Mouse (Mus musculus) left cerebral cortex, postnatal 25 days (tissue): ENCODE measurements around the gene Zfp59. TPM values are rescaled to one million over a fixed set of nuclear protein-coding genes. Genes with fewer than 3 reads are reported as not detected.
"Not testable (repeated sequence)": the region's sequence is repeated elsewhere in the genome, so short reads cannot be mapped to it uniquely, and the experiment has no call there.

Experiments used
- DNase-seq, 2 experiments: peaks; one replicate each; pipeline ENCODE4 v3.0.0; 2022; ENCODE audit warnings: low spot score in 2 of 2, mixed read lengths in 1 of 2
- intact Hi-C: fragments of 180-260 bp; cut with DNase I; formaldehyde crosslinking; loops from one replicate; pipeline ENCODE4 v1.15.1; 2025
- total RNA-seq, 2 experiments: library from RNA; stranded (reverse); gene quantifications; 2 replicates each; pipeline ENCODE4 v1.2.3; 2021

The Zfp59 gene
- total RNA-seq = 1 to 10 TPM; 4.2 to 4.6 TPM

GRCm38 (mm10) chr7:27838323-27839249, at the start of gene Zfp59:
Gene Zfp59 (plus strand): TSS chr7:27838607.
- intact Hi-C loops = loop anchor here (2.0 to 5.0 kb wide), 2 partner anchors 34 to 89 kb away; partner anchors contain the start of gene Zfp974
- peak; percentile 92 to 97 for DNase-seq

DNA sequence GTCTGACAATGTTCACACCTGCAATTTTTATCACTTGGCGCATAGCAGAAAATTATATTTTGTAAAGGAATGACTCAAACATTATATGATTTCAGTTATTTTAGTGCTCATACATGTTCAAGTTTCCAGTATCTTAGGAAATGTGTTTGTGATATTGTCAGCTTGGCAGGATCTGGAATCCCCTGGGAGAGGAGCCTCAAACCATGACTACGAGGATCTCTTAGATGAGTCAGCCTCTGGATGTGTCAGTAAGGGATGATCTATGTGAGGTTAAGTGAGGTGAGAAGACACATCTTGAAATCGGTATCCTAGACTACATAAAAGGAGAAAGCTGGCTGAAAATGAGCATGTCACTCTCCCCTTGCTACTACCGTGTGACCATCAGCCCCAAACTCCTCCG, 49.1 kb upstream of the Zfp59 start:
- peak in 1 of 2 experiments; percentile 30 for DNase-seq
- intact Hi-C loops = no loop called here

DNA sequence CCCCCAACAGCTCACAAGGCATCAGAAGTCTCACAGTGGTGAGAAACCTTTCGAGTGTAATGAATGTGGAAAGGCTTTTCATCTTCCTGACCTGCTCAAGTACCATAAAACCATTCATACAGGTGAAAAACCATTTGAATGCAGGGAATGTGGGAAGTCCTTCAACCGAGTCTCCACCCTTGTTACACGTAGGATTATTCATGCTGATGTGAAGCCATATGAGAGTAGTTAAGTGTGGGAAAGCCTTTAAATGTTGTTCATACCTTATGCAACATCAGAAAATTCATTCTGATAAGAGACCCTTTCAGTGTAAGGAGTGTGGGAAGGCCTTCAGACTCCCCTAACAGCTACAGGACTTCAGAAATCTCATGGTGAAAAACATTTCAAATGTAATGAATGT, 44.5 kb upstream of the Zfp59 start:
- DNase-seq, intact Hi-C loops: not testable (repeated sequence)

- DNase-seq = no peak
- intact Hi-C loops = no loop called here
Observed at GRCm38 (mm10) chr7:27794566-27794965, 43.8 kb upstream of the Zfp59 start.

DNA sequence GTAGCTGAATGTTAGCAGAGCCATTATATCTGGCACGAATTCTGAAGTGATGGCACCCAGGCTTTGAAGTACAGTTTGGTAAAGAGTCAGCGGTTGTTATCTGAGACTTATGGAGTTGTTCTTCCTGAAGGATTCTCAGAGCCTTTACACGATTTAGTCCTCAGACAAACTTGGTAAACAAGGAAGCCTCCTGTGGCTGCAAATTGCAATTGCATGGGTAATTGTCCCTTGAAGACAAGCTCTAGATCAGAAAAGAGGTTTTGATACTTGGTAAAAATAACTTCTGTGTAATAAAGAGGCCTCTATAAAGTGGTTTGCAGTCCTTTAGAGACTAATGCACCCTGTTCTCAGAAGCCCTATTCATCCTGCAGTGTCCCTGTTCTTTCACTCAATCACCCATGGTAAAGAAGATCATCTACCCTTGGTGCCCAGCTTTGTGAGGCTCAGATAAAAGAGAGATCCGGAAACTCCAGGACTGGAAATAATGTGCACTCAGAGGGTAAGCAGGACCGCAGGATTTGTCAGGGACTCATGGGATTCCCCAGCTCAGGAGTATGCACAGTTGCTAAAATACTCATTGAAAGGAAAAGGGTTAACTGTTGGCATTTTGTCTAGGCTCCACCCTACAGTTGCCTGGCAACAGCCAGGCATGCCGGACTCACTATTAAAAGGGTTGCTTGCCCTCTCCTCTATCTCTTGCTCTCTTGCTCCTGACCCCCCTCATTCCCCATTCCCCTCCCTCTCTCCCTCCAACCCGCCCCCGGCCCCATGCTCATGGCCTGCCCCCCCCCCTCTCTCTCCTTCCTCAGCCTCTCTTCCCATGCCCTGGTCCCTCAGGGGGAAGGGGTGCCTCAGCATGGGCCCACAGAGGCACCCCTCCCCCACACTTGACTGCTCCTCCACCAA, 40.2 kb upstream of the Zfp59 start:
- DNase-seq = no peak
- intact Hi-C loops = no loop called here

GRCm38 (mm10) chr7:27801137-27801536, 37.3 kb upstream of the Zfp59 start:
- intact Hi-C loops = loop anchor here (5.0 kb wide), 1 partner anchor 69 kb away; the partner anchor contains the start of gene Zfp60
- DNase-seq = peak in 1 of 2 experiments; percentile 10

DNA sequence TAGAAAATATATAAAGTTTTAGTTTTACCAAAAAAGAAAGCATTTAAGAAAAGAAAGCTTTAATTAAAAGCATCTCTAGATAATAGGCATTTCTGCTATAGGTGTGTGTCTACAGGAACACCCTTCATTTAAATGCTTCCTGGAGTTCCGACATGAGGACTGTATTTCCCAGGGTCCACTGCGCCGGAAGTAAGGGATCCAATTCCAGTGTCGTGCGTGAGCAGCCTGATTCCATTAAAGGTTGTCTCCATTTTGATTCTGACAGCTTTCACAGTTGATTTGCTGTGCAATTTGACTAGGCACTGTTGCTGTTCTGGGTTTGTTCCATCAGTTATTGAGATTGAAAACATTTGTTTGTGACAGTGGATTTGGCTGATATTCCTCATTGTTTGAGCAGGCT, 35.4 kb upstream of the Zfp59 start:
- intact Hi-C loops = loop anchor here (5.0 kb wide), 1 partner anchor 71 kb away; the partner anchor contains the start of gene Zfp60
- DNase-seq = no peak

DNA sequence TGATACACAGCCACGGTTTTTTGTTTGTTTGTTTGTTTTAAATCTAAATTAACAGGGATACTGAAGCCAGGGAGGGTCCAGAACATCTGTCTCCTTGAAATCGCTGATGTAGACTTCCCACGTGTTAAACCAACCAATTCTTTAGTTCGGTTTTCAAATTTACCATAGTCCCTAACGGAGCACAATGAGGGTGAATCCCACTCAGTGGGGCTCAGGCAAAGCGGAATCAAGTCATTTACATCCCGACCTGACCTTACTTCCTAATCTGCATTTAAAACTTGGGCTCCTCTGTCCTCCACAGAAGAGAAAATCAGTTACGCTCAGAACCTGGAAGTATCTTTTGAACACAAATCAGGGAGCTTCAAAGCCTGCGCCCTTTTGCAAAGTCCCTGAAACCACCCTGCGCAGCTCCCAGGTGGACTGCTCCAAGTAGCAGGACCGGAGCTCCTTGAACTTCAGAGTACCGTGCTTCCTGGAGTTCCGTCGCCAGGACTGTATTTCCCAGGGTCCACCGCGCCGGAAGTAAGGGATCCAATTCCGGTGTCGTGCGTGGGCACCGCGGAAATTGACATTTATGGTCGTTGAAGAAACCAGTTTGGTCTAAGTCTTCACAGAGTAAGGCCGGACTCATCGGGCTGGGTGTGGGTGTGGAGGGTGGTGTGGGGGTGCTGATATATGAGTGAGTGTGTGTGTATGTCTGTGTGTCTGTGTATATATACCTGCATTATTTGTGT, 33.9 kb upstream of the Zfp59 start:
- intact Hi-C loops = loop anchor here (2.0 to 5.0 kb wide), 3 partner anchors 34 to 72 kb away; partner anchors contain the start of genes Zfp59 and Zfp60
- peak; percentile 86 to 95 for DNase-seq

DNA sequence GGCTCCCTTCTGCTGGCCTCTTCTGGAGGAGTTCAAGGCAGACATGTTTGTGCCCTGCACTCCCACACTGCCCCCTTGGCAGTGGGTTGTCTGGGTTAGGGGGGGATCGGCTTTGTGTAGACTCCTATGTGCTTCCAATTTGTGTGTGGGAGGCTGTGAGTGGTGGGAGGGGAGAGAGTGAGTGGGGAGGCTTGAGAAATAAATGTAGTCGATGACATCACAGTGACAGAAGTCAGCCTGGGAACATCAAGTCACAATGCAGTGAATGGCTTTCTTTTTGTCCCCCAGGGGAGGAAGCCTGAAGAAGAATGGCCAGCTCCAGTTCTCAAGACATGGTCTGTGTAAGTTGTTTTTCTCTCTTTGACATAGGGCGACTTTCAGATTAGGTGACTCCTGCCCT, 31.5 kb upstream of the Zfp59 start, which contains the start of gene Zfp626:
Gene Zfp626 (plus strand): TSS at position 301 of the 400 bp plus-strand sequence.
- intact Hi-C loops = not testable (repeated sequence)

DNA sequence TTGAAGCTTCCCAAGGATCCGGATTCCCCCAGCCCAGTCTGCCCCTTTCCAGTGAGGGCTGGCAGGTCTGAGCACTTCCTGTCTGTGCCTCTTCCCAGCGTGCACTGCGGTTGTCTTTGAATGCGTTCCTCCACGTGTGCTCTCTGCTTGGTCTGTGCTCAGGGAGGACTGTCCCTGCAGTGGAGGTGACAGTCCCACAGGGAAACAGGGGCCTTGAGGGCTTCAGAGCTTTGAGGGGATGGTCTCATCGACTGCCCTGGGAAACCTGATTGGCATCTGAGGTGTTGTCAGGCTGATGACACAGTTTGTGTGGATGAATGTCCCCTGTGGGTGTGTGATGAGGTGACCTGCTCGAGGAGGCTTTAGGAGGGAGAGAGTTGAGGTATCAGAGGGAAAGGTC, 31.1 kb upstream of the Zfp59 start:
- DNase-seq, intact Hi-C loops: not testable (repeated sequence)

More for the DNA sequence above, 31.5 kb upstream of the Zfp59 start, which contains the start of gene Zfp626:
- not testable (repeated sequence) for DNase-seq

DNA sequence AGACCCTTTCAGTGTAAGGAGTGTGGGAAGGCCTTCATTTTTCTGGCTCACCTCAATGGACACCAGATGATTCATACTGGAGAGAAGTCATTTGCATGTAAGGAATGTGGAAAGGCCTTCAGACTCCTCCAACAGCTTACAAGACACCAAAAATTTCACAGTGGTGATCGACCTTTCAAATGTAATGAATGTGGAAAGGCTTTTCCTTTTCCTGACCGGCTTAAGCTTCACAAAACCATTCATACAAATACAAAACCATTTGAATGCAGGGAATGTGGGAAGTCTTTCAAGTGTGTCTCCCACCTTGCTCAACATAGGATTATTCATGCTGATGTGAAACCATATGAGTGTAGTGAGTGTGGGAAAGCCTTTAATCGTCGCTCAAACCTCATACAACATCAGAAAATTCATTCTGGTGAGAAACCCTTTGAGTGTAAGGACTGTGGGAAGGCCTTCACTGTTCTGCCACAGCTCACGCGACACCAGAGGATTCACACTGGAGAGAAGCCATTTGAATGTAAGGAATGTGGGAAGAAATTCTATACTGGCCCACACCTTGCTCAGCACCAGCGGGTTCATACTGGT, 19.8 kb upstream of the Zfp59 start:
- intact Hi-C loops = no loop called here
- DNase-seq = no peak

DNA sequence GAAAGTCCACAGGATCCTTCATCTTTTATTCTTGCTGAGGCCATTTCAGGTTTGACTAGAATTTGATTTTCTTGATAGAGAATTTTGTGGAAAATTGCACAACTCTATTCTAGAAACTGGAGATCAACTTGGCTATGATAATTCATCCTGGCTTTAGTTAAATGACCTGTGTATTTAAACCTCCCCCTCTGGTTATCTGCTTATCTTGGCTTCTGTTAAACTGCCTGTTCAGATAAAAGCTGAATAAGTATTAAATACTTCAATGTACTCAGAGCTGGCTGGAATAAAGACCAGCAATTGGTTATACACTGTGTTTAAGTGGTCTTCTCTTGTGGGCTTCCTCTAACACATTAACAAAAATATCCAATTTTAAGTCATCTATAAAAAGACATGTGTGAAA, 15.8 kb upstream of the Zfp59 start:
- intact Hi-C loops = no loop called here
- no peak for DNase-seq

DNA sequence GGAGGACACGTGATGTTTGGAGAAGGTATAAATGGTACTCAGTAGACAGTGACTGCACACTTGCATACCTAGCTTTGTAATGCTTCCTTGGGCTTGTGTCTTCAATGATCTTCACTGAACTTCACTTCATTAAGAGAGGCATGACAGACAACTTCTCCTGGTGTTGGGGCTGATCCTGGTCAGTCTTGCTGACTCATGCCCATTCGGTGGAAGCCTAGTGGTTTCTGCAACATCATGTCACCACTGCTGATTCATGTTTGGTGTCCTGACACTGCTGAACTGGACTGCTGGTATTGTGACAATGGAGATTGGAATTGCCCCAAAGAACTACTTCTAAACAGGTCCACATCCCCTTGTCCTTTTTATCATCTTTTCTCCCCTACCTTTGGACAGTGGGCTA, 4.3 kb upstream of the Zfp59 start:
- intact Hi-C loops = no loop called here
- no peak for DNase-seq

- intact Hi-C loops = loop anchor here (2.0 to 5.0 kb wide), 2 partner anchors 33 to 89 kb away; partner anchors contain the start of gene Zfp974
- no peak for DNase-seq
Observed at GRCm38 (mm10) chr7:27837896-27838295, 511 bp upstream of the Zfp59 start.

DNA sequence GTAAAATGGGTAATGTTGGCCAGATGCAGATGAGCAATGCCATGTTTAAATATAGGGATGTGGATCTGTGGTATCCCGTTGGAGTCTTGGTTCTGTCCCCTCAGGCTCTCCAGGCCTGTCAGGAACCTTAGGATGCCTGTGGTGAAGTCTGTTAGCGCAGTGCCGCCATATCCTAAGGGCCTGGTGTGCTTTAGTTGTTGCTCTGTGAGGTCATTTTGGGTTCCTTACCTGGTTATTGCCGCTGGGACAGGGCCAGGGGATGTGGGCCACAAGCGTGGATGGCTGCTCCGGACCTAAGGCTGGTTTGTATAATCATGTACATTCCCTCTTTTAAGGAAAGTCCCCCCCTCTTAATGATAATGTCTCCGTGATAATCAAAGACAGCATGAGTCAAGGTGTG, 1.2 kb downstream of the Zfp59 start:
- DNase-seq = no peak
- intact Hi-C loops = loop anchor here (2.0 to 5.0 kb wide), 2 partner anchors 35 to 88 kb away; partner anchors contain the start of gene Zfp974

GRCm38 (mm10) chr7:27840104-27840503, 1.7 kb downstream of the Zfp59 start:
- DNase-seq = no peak
- intact Hi-C loops = no loop called here

DNA sequence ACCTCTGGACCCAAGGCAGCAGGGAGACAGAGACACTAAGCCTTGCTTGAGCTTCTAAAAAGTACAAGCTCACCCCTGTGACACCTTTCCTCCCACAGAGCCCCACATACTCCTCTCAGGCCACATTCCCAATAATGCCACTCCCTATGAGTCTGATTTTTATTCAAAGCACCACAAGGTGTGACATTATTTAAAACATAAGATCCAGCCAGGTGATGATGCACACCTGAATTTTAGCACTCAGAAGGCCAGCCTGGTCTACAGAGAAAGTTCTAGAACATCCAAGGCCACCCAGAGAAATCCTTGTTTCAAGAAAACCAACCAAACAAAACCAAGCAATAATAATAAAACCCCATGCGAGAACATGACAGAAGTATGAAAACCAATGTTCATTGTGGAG, 18.8 kb downstream of the Zfp59 start, which contains the start of gene Zfp607a:
Gene Zfp607a (plus strand): TSS at position 301 of the 400 bp plus-strand sequence.
- intact Hi-C loops = no loop called here
- DNase-seq = no peak
